Mouse (Mus musculus) 416B (cell line): ENCODE measurements around the gene Lrrc10b.

ENCODE experiments used
- DNase-seq: peaks from one replicate; pipeline ENCODE4 v3.0.0; 2011; ENCODE audit warnings: low read depth

The Lrrc10b gene

DNA sequence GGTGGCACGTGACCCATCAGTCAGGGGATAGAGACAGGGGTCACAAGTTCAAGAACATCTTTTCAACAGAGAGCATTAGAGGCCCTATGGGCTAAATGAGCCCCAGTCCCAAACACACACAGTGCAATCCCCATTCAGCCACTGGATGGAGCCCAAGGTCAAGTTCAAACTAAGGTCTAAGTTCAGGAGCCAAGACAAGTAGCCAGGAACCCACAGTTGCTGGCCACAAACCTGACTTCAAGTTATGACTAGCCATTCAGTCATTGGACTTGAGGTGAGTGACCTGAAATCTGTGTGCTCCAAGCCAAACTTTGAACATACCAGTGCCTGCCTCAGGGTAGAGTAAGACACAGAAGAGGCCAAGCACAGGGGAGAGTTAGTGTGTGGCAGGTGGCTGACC, 19.8 kb downstream of the Lrrc10b start:
- DNase-seq: peak; percentile 52

DNA sequence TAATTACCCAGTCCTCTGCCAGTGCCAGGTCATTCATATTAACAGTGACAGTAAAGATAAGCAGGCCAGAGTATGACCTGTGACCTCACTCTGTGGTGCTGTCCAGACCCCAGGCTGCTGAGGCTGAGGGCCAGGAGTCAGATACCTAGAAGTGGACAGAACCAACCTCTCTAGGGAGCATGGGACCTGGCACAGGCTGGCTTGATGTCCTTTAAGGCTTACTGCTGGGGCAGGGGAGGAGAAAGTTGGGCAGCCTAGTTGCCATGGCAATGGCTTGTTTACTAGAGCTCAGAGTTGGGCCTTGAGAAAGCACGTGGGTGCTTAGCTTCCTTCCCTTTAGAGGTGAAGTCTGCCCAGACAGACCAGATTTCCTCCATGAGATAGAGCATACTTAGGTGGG, 20.5 kb downstream of the Lrrc10b start:
- peak; percentile 33 for DNase-seq

DNA sequence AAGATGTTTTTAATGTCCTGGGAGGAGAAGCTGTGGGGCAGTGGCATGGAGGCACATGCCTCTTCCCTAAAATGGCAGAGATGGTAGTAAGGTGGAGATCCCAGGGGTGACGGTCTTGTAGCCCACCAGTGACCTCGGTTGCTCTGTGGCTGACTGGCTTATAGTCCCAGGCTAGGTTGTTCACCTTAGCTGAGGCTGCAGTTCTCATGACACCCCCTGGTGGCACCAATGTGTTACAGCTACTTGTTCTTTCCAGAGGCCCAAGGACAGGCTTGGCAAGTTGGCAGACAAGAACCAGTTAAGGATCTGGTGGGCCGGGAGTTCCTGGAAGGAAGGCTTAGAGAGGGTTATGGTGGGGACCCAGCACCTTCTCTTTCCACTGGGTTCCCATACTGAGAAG, 21.4 kb downstream of the Lrrc10b start:
- DNase-seq: peak; percentile 71

DNA sequence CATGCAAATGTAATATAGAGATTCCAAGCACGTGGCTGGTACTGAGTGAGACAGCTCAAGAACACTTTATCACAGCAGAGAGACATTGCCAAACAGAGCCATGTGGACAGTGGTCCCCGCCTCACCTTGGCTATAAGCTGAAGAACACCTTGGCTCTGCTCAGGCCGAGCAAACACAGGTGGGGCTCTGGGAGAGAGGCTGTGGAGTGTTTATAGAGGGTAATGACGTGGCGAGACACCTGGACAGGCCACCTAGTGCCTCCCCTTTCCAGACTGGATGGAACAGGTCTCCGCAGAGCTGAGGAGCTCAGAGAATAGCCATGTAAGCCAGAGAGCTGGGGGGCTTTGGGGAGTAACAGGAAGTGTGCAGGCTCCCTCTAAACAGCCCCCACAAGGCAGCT, 22.3 kb downstream of the Lrrc10b start:
- DNase-seq: no peak

DNA sequence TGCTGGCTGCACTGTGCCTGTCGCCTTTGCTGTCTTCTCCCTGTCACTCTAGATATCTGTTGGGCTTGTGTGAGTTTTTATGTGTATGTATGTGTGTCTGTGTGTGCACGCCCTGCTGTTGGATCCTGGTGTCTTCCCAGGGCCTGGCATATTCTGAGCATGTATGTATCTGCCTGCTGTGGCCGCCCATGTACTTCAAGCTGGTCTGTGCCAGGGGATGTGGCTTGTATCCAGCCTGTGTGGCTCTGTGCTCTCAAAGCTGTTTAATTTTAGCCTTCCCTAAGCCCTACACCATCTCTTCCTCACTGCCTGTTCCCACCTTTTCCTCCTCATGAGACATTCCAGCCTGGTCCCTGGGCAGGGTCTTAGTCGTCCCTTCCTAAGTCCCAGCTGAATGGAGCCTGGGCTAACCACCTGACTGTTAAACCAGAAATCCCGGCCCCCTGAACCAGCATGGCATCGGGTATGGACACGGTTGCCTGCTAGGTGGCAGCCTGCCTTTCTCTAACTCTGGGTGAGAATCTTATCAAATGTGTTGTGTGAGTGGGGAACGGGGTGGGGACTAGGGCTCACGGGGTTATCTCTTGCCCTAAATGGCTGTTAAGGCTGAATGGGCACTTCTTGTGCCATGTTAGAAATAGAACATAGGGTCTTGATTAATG, 23.3 kb downstream of the Lrrc10b start:
- DNase-seq: no peak

DNA sequence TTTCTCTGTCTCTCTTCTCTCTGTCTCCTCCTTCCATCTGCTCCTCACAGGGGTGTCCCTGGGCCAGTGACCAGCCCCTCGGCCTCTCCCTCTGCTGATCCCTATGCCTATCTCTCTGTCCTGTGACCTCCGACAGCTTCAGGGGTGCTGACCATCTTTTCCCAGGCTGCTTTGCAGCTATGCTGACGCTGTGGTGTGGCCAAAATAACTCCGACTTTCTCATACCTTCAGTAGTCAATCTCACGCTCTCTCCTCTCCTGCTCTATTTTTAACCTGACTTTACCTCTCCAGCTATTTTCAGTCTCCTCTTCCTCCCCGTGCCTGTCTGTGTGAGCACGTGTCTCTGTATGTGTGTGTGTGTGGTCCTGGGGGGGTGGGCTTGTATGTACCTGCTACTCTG, 24.0 kb downstream of the Lrrc10b start:
- no peak for DNase-seq

DNA sequence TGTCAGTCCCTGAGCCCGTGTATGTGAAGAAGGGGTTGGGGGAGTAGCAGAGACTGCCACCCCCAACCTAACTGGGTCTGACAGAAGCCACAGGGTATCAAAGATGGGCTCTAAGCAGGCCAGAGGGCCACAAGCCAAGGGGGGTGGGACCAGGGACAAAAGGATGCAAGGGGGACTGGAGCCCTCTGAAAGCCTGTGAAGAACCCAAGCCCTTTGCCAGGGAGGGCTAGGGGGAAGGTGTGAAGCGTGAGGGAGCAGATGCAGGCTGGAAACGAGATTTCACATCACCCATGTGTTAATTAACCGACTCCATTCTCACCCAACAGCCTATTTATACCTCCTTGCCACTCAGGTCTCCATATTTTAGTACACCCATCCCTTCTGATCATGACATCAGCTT, 25.4 kb downstream of the Lrrc10b start:
- DNase-seq: no peak

DNA sequence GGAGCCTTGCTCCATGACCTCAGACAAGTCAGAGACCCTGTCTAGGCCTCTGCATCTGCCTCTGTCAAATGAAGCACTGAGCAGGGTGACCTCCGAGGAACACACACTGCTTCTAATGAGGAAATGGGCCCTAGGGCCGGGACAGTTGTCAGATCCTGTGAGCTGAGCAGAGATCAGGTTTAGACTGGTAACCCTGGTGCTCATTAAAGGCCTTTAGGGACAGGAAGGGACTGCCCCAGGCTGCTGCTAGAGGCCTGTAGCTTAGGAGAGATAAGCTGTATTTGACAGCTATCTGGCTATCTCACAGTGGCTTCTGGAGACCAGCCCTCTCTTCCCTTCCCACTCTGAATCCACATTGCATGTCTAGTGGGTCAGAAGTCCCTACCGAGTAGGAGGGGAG, 25.9 kb downstream of the Lrrc10b start:
- no peak for DNase-seq

DNA sequence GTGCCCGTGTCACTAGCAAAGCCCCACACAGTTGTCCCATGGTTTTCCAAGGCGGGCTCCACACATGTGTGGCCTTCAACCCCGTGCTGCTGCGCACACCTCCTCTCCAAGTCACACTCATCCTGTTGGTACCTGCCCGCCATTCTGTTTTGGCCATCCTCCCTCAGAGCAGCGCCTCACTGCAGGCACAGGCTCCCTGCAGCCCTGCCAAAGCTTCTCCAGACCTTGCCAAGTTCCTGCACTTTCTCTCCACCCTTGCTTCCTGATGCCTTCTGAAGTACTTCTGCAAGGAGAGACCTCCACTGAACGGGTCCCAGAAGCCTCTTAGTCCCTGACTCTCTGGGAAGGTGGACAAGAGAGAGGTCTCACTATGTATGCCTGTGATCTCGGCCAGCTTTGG, 27.9 kb downstream of the Lrrc10b start:
- no peak for DNase-seq

DNA sequence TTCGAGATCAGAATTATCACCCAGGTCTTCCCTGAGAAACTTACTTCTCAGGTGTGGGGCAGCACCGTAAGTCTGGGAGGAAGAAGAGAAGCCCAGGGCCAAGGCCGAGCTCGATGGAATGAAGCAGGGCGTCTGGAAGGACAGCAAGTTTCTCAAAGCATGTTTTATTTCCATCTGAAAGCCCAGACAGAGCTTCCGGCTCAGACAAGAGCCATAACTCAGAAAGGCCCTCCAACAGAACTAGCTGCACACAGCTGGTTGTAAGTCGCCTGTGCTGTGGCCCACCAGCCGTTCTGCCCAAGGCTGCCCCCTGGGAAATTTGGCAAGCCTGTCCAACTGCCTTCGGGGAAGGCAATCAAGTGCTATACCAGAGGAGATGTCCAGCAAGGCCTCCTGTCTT, 29.8 kb downstream of the Lrrc10b start:
- no peak for DNase-seq

DNA sequence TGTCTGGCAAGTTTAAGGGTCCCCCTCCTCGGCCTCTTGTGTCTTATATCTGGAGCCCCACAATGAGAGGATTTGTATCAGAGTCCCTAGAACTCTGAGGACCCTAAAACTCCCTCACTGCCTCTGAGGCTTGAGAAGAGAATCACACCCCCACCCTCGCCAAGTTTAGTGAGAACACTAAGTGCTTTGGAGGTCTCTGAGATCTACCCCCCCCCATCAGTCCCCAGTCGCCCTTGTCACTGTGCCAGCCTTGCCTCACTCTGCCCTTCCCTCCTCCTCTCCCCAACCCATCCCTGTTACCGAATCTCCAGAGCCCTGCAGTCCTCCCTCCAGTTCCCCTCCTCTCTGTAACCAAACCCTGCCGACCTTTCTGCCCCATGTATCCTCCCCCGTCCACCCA, 30.5 kb downstream of the Lrrc10b start:
- DNase-seq: no peak

DNA sequence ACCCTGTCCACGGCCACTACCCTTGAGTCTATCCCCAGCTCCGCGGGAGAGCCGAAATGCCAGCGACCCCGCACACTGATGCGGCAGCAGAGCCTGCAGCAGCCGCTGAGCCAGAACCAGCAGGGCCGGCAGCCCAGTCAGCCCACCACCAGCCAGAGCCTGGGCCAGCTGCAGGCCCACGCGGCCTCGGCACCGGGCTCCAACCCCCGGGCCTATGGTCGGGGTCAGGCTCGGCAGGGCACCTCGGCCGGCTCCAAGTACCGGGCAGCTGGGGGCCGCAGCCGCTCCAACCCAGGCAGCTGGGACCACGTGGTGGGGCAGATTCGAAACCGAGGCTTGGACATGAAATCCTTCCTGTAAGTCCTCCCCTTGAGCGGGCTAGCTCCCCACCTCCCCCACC, 31.0 kb downstream of the Lrrc10b start:
- no peak for DNase-seq

DNA sequence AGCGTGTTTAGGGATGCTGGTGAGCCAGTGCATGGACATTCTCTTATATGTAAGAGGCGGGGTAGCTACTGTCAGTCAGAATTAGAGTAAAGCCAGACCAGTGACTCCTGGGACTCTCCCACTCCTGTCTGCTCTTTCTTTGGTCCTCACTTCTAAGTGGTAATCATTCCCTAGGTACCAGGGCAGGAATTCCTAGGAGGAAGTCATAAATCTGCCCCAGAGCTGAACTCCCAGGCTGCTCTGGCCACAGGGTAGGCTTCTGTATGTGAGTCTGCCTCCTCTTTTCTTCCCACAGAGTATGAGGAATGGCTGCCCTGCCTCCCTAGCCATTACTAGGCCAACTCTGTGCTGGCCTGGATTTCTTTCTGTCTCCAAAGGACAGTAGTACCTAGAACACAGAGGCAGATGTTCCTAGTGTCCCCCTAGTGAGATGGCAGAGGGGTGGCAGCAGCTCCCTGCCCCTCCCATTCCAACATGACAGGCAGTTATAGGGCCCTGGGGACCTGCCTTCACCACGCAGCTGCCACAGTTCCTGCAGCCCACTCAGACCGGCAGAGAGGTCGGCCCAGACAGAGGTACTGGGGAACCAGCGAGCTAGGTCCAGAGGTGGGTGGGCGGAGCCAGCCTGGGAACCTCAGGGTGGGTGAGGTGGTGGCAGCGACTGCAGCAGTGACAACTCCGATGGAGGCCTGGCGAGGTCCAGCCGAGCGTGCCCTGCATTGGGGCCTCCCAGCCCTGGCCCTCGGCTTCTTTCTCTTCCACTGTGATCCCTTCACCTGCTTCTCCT, 31.6 kb downstream of the Lrrc10b start:
- no peak for DNase-seq

DNA sequence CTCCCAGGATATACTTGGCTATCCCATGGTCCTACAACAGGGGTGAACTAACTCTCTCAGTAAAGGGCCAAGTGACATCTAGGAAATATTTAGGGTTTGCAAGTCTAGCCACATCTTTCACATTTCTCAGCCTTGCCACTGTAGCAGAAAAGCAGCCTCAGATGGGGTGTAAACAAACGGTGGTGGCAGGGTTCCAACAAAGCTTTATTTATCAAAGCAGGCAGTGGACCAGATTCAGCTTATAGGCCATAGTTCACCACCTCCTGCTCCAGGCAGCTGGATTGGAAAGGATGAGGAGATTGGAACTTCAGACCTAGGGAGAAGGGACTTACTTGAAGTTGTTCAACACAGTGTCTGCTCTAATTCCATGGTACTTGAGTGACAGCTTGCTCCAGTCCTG, 32.5 kb downstream of the Lrrc10b start:
- no peak for DNase-seq

DNA sequence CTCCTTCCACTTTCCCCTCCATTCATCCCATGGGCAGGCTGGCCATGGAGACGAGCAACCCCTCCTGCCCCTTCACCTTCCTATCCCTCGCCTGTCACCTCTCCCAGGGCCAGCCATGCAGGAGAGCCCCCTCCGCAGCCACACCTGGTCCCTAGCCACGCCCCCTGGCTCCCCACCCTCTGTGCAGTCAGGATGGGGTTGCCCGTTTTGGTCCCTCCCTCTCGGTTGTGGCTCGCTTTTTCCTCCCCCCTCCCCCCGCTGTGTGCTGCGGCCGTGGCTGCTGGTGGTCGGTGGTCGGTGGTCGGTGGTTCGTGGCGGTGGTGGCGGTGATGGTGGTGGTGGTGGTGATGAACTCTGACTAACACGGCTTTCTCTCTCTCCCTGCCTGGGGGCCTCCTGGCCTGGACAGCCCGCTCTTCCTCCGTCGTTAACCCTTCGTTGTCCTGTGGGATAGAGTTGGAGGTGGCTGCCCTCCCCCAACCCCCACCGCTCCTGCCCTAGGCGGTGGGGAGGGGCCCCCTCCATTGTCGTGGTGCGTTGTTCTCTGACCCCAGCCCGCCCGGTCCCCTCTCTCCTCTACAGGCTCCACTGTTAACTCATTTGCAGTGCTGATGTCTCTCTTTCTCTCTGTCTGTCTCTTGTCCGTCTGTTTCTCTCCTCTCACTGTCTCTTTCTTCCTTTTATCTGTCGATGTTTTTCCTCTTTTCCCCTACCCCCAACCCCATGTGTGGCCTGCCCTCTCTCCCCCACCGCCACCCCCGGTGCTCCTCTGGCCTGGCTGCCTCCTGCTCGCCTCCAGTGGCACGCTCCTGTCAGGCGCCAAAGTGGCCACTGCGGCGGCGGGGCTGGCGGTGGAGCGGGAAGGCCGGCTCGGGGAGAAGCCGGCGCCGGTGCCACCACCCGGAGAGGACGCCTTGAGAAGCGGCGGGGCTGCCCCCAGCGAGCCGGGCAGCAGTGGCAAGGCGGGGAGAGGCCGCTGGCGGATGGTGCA, 35.0 kb downstream of the Lrrc10b start:
- no peak for DNase-seq

DNA sequence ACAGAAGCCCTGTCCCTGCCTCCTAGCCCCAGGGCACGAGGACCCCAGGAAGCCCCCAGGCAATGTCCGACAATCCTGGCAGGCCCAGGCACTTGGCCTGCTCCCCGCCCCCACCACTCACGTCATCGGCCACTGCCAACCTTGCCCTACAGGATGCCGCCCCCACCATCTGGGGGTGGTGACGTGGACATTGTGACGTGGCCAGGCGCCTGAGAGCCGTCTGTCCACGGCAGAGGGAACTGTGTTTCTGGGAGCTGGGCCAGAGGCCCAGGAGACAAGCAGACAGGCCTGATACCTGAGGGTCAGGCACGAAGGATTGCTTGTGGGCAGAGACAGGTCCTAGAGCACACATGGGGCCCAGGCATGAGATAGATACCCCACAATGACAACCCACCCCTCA, 39.8 kb downstream of the Lrrc10b start:
- peak; percentile 41 for DNase-seq

DNA sequence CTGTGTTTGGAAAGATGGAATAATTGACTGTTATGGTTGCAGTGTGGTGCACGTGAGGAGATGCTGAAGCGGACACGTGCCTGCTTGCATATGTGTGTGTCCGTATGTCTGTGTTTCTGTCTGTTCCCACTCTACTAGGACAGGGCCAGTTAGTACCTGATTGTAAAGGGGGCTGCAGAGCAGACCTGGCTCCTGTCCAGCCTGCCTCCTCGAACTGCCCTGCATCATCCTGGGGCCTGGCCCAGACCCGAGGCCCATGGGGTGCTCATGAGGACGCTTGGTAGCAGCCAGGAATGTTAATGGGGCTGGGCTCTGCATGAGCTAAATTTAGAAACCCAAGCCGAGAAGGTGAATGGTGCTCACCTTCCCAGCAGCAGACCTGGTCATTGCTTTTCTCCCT, 40.4 kb downstream of the Lrrc10b start:
- DNase-seq: no peak

DNA sequence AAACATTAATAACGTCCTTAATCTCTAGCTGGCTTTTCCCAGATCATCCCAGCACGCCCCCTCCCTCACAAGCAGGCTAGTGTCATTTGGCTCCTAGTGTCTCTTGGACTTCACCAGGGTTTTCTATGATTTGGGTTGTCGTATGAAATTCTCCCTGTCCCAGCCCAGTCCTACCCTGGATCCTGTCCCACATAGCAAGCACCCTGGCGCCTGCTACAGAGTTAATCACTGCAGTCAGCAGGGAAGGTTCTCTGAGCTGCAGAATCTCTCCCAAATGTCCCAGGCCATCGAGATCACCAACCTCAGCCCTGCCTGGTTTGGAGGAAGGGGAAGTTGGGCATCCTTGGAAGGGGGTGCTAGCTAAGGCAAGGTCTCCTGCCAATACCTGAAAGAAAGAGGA, 41.8 kb downstream of the Lrrc10b start:
- no peak for DNase-seq

DNA sequence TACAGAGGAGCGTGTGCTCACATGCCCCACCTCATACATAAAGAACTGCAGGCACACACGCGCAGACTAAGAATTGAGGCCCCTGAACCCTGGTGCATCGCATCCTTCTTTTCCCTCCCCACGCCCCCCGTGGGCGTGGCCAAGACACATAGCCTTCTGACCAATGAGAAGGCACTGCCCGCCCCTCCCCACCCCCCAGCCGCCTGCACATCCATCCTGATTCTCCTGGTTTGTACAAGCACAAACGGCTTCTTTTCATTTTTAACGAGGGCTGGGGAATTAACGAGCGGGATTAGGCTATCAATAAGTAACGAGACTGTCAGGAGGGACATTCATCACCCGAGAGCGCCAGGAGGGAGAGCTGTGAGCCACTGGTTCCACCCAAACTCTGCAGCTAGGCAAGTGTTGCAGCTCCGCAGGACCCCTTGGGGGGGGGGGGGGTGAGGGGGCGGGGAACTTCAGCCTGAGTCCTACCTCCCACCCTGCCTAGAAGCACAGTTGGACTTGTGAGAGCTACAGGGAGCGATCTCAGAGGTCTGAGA, 43.5 kb downstream of the Lrrc10b start:
- DNase-seq: no peak
